Mouse (Mus musculus) cerebellum, postnatal 10 days (tissue): ENCODE measurements at regions not wholly inside any gene's neighbourhood (a gene's known extent, or its start where the extent isn't known, plus 50 kb on each side); places are given as distances from the start of the nearest gene placed in this dataset.

ENCODE experiments used
- DNase-seq, 2 experiments: peaks; one replicate each; pipeline ENCODE4 v3.0.0; 2021; ENCODE audit warnings: mixed read lengths in 2 of 2

DNA sequence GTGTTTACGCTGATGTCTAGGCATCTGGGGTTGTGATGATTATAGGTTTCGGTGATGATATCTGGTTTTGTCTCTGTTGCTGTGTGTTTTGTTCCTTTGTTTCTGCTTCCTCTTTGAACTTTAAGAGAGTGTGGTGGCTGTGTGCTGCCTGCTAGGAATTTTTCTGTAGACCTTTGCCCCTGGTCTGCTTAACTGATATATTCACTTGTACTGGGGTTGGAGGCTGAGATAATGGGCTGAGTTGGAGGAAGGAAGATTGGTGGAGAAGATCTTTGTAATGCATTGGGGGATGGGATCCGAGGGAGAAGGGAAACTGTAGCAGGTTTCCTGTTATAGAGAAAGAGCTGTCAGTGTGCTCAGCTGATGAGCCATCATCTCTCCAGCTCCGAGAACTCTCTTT lies 55.8 kb downstream of the Mid1ip1 start:
- DNase-seq = no peak

DNA sequence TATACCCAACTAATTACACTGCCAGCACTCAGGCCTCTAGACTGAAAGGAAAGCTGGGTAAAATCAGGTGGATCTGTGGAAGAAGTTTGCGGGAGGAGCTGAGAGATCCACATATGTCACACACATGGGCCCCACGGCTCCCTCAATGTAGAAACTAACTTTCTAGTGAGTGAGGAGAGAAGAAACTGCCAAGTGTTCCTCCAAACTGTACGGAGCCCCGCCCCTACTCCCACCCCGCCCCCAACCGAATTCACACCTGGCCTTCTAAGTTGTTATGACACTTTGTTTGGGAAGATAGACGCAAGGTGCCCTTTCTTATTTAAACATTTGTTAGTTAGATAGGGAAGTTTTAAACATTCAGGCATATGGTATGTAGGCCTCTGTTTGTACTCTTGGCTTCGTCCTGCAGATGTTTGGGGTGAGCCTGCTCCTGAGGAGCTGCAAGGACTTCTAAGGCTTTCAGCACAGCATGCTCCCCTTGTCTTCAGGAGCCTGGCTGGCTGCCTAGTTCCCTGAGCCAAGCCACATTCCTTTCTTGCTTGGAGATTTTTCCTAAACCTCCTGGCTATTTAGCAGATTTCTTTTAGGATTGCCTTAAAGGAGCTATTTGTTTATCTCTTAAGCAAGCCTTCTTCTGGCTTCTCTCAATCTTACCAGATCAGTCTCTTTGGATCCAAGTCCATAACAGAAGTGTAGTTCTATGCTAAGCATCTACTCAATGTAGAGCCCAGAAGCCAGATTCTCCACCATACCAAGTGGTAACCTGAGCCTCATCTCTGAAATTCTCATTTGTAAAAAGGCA lies 61.1 kb downstream of the Mid1ip1 start:
- peak; percentile 9 to 16 for DNase-seq

DNA sequence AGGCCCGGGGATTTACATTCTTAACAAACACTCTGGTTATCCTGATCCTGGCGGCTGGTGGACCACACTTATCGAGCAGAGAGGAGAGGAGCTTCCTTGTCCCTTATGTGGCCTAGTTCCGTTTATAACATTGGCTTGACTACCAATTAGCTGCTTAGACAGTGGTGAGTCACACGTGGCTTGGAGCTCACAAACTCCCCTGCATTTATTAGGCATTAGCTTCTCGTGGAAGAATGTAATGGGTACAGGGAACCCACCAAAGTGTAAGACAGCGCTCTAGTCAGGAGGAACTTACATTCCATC lies 61.7 kb downstream of the Mid1ip1 start:
- DNase-seq = no peak

DNA sequence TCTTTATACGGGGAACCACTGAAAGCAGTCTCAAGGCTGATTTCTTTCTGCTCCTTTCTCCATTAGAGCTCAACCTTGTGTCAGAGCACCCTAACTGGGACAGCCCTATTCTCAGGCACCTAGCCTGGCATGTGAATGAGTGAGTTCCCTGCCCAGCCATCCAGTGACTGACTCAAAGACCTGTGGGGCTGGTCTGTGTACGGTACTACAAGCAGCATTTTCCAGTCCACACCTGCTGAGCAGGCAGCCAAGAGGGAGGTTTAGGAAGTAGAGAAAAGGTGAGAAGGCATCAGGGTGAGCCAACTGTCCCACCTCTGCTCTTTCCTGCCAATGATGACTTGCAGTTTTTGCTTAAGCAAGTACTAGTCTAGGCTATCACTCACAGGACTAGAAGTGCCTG lies 63.2 kb downstream of the Mid1ip1 start:
- DNase-seq = no peak

DNA sequence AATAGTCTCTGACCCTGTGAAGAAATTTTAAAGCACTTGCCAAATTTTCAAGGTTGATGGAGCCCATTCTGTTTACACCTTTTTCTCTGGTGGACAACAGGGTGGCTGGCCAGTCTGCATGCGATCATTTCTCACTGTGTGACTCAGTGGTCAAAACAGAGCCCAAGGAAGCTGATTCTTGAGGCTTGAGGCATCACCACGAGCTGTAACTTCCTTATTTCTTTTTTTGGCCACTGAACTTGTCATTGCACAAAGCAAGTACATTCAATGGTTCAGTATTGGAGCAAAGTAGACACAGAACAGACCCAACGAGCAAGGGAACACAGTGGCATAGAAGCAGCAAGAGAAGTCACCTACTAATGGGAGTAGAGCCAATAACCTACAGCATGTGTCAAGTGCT lies 71.5 kb downstream of the Mid1ip1 start:
- DNase-seq = no peak

DNA sequence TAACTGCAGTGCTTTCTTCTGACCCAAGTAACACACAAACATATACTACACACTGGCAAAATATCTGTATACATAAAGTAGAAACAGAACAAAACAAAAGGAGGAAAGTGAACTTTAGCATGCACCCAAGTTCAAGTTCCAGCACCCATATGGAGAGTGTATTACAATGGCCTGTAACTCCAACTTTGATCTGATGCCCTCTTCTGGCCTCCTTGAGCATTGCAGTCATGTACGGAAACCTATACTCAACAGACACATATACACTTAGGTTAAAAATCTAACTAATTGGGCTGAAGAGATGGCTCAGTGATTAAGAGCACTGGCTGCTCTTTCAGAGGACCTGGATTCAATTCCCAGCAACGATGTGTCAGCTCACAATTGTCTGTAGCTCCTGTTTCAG lies 72.2 kb downstream of the Mid1ip1 start:
- DNase-seq = peak in 1 of 2 experiments; percentile 2

DNA sequence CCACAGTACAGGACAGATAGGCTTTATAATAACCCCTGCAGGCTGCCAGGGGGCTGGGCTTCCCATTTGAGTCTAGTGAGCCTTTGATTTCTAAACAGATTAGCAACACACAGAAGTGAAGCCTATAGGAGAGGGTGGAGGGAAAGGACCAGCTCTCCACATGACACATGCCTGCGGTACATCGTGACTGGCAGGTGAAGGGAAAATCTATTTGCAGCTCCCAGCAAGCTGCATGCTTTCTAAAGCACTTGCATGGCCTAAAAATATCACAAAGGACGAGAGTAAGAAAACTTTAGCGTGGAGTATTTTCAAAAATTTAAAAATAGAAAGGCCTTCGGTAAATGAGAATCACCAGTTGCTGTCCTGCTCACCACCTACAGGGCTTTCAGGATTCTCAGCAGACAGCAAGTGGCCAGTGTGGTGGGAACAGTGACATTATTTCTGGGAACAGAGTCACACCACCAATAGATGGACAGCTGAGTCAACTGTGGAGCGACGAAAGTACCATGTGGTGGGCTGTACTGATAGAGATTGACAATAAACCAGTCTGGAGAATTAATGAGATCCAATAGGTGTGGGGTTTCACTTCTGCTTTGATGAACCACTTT lies 105.6 kb downstream of the Mid1ip1 start:
- no peak for DNase-seq

DNA sequence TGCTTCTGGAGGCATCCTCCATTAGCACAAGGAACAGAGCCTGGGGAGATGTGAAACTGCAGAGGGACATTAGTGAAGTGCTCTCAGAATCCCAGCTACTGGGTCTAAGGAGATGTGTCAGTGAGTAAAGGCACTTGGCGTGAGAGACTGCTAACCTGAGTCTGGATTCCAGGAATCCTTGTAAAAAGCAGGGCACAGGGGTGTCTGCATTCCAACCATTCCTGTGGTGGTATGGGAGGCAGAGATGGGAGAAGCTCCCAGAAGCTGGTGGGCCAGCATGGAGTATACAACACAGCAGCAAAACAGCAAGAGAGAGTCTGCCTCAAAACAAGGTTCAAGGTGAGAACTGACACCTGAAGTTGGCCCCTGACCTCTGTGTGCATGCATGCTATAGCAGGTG lies 118.9 kb downstream of the Mid1ip1 start:
- DNase-seq = no peak

DNA sequence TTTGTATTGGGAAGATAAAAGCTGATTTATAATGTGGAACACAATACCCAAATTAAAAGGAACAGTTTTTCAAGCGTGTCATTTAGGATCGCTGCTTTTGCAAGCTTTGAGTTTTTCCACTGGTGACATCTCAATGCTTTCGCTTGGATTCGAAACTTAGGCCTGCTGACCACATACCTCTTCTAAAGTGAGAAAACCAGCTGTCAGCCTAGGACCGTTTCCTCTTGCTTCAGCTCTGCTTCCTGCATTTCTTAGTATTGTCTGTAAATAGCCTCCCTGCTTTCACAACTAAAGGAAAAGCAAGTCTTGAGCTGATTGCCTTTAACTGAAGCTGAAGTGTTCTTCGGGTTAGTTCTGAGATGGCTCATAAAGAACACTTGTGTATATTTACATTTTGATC lies 142.3 kb downstream of the Mid1ip1 start:
- DNase-seq = no peak

DNA sequence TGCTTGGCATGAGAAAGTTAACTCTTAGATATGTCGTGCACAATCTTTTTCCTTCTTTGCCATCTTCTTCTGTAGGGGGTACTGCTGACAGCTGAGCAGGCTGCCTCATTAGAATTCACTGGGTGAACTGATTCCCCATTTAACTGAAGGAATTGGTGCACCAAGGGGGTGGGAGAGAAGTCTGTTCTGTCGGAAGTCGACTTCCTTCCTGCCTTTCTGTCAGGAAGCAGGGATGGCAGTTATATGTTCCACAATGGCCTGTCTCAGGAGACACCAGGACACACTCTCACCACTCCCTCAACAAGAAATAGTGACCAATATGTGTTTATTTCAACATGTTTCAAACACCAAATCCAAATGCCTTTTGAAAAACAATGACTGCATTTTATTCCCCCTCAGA lies 142.9 kb downstream of the Mid1ip1 start:
- no peak for DNase-seq

DNA sequence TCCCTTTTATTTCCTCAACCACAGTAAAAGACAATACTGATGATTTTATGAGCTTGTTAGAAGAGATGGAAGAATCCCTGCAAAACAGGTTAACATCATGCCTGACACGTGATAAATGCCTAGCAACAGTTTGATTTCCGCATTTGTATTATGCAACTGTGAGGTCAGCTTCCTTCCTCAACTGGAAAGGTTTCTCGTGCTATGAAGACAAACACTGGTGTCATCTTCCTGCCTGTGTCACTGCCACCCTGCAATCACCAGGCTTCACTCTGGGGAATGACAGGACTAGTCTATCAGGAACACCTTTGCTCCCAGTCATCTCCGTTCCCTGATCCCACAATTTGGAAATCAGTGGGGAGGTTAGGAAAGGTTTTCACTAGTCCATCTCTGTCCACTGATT lies 156.8 kb downstream of the Mid1ip1 start:
- DNase-seq = no peak

DNA sequence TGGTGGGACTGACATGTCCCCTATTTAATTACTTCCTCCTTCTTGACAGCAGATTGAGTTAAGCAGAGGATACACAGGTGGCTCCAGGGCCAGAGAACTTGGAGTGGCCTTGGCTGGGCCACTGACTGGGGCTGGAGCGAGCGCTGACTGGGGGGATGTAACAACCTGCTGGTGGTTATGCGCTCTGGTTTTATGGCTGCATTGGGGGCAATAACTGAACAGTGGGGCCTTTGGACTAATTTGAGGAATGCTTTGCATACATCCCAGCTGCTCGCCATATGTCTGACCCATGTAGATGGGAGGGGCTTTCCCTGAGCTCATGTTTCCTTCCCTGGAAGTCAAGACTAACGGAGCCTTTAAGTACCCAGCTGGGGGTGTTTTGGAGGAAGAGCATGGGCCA lies 163.0 kb downstream of the Mid1ip1 start:
- DNase-seq = peak in 1 of 2 experiments; percentile 1

DNA sequence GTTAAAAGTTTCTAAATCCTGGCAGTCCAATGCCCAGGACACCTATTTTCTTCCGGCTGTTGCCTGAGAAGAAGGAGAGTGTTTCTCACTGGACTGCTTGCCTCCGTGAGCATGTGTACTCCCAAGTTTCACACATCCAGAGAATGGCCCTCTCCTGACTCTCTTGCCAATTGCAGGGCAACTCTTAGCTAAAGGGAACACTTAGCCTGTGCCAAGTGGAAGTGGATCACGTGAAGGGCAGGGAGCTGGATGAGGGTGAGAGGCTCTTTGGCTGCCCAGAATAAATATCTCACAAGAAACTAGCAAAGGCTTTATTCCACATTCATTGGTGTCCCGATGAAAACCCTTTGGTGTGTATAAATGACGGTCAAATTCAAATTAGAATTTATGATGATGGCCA lies 164.1 kb downstream of the Mid1ip1 start:
- DNase-seq = peak in 1 of 2 experiments; percentile 3

DNA sequence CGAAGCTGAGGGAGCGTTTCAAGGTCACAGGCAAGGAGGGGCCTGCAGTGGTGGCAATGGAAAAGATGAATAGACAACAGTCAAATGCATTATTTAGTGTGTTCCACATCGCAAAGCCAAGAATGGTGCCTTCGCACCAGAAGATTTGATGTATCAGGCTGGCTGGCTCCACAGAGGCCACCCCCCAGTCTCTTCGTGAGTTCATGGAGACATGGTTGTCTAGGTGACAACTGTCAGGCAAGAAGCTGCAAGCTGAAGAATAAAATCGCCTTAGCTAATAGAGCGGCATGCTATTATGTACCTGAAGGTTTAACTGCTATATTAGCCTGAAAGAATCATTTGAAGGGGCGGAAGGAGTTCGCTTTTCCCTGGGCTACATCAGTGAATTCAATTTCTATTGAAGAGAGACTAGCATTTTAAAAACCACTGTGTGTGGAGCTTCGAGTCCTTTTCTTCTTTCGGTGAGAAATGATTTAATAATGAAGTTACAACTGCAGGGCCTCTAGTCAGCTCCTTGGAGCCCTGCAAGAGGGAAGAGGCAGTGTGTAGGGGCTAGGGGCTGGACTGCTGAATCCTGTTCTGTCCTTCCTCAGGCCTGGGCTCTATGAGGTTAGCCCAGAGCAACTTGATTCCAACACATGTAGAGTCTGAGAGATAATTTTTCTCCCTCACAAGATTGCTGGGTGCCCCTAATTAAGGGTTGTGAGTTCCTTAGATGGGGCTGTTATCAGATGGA lies 169.1 kb downstream of the Mid1ip1 start:
- DNase-seq = no peak

DNA sequence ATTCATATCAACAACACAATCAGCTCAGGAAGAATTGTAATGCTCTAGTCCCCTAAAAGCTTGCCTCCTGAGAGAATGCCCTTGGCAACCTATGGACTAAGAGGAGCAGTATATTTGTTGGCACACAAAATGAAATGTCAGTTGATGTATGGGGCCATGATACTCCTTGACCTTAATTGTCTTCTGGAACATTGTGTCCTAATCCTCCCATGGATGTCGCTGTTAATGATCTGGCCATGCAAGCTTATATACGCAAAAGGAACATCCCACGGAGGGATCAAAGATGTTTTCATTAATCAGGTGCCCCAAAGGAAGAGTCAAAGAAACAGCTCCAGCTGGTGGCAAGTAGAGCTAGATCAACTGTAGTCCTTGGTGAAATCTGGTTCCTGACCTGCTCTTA lies 178.0 kb downstream of the Mid1ip1 start:
- DNase-seq = no peak

DNA sequence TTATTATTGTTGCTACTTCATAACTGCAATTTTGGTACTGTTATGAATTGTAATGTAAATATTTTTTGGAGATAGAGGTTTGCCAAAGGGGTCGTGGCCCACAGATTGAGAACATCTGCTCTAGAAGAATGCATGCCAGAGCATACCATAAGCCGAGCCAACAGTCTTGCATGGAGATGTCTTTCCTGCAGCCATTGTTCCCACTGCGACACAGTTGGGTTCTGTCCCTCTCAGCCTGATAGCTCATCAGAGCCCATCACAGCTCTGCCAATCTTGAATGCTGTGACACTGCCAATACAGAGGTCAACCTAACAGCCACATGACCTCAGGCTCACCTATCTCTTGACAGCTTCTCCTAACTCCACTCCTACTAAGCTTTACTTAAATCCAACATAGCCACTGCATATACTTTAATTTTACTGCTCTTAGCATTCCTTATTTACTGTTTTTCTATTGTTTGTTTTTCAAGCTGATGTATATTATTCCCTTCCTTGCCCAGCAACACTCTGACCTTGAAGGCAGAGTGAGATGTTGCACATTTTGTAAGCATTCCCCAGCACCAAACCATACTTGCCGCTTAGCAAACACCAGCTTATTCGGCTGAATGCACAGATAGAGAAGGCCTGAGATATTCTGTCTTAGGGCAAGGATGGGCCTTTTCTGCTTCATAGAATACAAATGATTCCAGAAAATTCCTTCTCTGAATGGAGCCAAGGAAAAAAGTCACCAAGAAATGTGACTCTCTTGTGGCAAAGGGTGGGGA lies 181.6 kb downstream of the Mid1ip1 start:
- peak in 1 of 2 experiments; percentile 14 for DNase-seq

DNA sequence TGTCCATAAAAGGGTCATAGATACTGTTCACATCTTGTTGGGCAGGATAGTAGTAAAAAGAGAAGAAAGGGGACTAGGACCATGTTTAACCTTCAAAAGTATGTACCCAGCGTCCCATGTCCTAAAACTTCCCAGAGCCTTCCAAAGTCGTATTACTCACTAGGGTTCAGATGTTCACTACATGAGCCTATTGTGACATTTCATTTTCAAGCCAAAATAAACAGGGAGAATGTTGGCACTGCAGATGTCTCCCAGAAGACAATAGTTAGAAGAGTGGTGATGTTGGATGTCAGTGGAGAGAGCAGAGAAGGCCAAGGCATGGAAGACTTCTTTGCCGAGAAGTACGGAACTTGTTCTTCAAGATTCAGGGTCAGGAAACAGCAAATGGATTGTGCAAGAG lies 187.9 kb downstream of the Mid1ip1 start:
- no peak for DNase-seq

DNA sequence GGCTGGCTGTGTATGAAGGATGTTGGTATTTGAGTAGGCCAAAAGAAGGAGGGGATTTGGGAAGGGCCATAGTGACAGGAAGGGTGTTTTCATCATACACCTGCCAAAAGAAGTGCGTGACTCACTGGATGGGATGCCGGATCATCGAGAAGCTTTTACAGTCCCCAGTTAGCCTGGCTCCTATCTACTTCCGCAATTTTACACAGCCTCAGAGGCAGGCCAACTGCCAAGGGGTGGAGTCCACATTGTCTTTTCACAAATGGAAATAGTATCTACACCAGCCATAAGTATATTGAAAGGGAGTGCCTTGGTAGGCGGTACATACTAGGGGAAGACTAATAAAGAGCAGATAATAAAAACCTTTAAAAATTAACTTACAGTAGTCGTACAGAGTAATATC lies 189.3 kb downstream of the Mid1ip1 start:
- no peak for DNase-seq

DNA sequence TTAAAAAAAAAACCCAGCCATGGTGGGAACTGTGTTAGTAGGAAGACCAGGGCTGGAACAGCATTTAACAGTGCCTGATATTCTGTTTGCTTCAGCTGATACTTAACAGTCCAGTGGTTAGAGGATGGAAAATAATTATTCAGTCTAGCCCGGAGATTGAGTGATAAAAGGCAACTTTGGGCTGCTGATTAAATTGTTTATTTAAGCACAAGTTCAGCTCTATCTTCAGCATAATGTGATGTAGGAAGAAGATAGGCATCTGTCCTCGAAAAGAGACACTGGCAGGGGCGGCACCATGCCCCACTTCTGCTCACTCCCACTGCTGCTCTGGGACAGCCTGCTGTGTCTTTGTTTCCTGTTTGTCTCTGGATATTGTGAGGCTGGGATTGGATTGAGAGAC lies 190.1 kb downstream of the Mid1ip1 start:
- DNase-seq = no peak

DNA sequence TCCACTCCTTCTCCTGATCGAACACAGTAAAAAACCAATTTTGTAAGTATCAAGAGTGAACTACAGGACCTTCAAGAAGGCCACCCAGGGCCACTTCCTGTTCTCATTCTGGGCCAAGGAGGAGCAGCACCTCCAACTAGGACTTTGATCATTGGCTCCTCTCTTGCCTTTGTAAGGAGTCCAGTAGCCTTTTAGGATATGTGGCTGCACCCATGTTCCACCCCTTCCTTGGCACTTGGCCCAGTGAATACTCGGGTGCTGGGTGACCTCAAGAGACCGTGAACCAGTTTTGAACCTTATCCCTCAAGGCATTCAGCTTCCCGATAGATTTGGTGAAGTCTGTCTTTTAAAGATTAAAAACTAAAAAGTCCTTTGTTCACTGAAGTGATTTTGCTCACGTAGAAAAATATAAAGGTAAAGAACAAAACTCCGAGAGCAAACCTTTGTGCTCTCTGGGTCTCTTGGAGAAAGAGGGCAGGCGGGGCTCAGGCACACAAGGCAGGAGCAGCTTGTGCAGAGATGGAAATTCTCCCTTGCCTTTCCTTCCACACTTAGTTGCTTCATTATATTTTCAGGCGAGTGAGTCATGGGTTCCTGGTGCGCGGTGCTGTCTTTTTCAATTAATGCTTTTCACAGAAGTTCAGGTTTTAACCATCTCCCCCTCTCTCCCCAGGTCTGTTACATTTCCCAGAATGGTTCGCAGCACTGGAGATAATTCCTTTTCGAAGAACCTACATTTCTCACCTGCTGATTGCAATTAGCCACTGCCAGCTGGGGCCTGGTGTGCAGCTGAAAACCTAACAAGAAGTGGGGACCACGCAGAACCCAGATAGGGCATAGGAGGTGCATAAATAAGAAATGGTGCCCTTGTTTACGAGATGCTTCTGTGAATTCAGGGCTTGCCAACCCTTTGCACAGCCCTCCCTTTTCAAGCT lies 196.6 kb downstream of the Mid1ip1 start:
- DNase-seq = peak; percentile 8 to 24
